Mouse (Mus musculus): ENCODE data around the gene Bad. TPM values are rescaled to one million over a fixed set of nuclear protein-coding genes. Genes with fewer than 3 reads are reported as not detected.

The Bad gene
- polyA plus RNA-seq, 1 experiment from 2014 or later = 58.1 TPM

DNA sequence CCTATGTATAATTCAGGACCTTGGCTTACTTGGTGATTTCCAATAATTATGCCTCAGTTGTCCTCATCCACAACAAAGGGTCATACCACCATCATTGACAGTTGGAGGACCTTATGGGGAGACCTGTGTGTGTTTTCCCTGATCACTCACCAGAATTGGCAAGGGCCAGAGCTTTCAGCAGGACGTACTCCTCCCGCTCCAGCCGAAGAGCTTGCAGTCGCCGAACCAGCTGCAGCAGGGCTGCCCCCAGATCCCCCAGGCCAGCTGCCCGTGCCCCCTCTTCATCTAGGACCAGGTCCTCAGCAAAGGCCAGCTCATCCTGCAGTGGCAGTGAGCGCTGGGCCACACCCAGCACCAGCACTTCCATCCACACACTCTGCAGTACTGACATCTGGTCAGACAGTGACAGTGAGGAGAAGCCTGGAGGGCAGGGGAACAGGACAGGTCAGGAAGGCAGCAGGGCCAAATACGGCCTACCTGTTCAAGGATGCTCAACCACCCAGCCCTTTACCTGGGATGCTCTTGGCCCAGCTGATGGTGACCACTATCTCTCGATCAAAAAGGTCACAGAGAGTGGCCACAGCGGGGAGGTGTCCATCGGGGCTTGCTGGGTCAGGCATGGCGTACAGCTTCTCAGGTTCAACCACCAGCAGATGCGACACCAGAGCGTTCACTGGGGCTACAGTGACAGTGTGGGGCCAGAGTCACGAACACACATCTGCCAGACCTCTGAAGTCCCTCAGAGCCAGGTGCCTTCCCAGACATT lies 29.3 kb upstream of the Bad start:
- H3K4me1 ChIP-seq (replicated peaks; ENCODE audit: control insufficient read depth, insufficient read depth, low read length) = peaks cover 18% of the 10 kb centered on the region
- peaks cover 29% of the 10 kb centered on the region for H3K36me3 ChIP-seq (ENCODE audit: control insufficient read depth, insufficient read depth, low read length)
- no peak overlapping the region for H3K4me2 ChIP-seq (ENCODE audit: low read length)
- H3K4me3 ChIP-seq (ENCODE audit: low read depth, low read length) = no peak overlapping the region
- no peak for DNase-seq (ENCODE audit: low spot score)
- H3K27ac ChIP-seq (ENCODE audit: low read depth) = no peak overlapping the region
- no peak overlapping the region for H3K9ac ChIP-seq (ENCODE audit: low read length)
- no peak for ATAC-seq (replicated peaks; ENCODE audit: low FRiP score, low TSS enrichment, low read depth)
- no peaks in the 10 kb centered on the region for H3K27me3 ChIP-seq (replicated peaks; ENCODE audit: control insufficient read depth, insufficient read depth, low read length)
- no peaks in the 10 kb centered on the region for H3K9me3 ChIP-seq (ENCODE audit: control insufficient read depth, low read length)
- WGBS = 93% methylated on average over 15 of the region's 15 CpGs

GRCm38 (mm10) chr19:6913036-6913435 lies 28.6 kb upstream of the Bad start:
- Histone ChIP-seq H3K27me3 (replicated peaks; ENCODE audit: control insufficient read depth, insufficient read depth, low read length) (no peaks in the 10 kb centered on the region), H3K36me3 (ENCODE audit: control insufficient read depth, insufficient read depth, low read length) (peaks cover 29% of the 10 kb centered on the region), H3K4me2 (ENCODE audit: low read length) (no peak overlapping the region), H3K9ac (ENCODE audit: low read length) (no peak overlapping the region), H3K4me3 (ENCODE audit: low read depth, low read length) (no peak overlapping the region), H3K9me3 (ENCODE audit: control insufficient read depth, low read length) (no peaks in the 10 kb centered on the region), H3K27ac (ENCODE audit: low read depth) (no peak overlapping the region), H3K4me1 (replicated peaks; ENCODE audit: control insufficient read depth, insufficient read depth, low read length) (peaks cover 16% of the 10 kb centered on the region)
- 85% methylated on average over 6 of the region's 6 CpGs for WGBS
- DNase-seq (ENCODE audit: low spot score) = no peak
- ATAC-seq (replicated peaks; ENCODE audit: low FRiP score, low TSS enrichment, low read depth) = no peak

- Histone ChIP-seq H3K4me3 (ENCODE audit: low read depth, low read length) (no peak overlapping the region), H3K9ac (ENCODE audit: low read length) (no peak overlapping the region), H3K9me3 (ENCODE audit: control insufficient read depth, low read length) (no peaks in the 10 kb centered on the region), H3K4me2 (ENCODE audit: low read length) (no peak overlapping the region), H3K4me1 (replicated peaks; ENCODE audit: control insufficient read depth, insufficient read depth, low read length) (peaks cover 6% of the 10 kb centered on the region), H3K27me3 (replicated peaks; ENCODE audit: control insufficient read depth, insufficient read depth, low read length) (no peaks in the 10 kb centered on the region), H3K36me3 (ENCODE audit: control insufficient read depth, insufficient read depth, low read length) (peaks cover 34% of the 10 kb centered on the region), H3K27ac (ENCODE audit: low read depth) (no peak overlapping the region)
- ATAC-seq (replicated peaks; ENCODE audit: low FRiP score, low TSS enrichment, low read depth) (no peak), DNase-seq (ENCODE audit: low spot score) (peak; percentile 45)
- WGBS = 79% methylated on average over 11 of the region's 11 CpGs
Observed at GRCm38 (mm10) chr19:6913991-6914390, 27.7 kb upstream of the Bad start.

DNA sequence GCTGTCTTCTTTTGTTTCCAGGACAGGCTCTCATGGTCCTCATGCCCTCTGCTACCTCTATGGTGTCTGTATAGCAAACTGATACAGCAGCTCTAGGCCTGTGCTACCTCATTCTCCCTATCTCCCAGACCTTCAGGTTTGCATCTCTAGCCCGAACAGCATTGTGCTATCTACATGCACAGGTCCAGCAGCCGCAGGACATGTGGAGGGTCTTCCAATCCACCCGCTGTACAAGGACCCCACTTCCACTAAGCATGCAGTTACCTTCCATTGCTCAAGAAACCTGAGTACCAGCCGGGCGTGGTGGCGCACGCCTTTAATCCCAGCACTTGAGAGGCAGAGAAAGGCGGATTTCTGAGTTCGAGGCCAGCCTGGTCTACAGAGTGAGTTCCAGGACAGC lies 27.1 kb upstream of the Bad start:
- ATAC-seq (replicated peaks; ENCODE audit: low FRiP score, low TSS enrichment, low read depth) (no peak), DNase-seq (ENCODE audit: low spot score) (no peak)
- H3K4me3 ChIP-seq (ENCODE audit: low read depth, low read length) = no peak overlapping the region
- 94% methylated on average over 9 of the region's 9 CpGs for WGBS
- H3K36me3 ChIP-seq (ENCODE audit: control insufficient read depth, insufficient read depth, low read length) = peaks cover 34% of the 10 kb centered on the region
- no peak overlapping the region for H3K27ac ChIP-seq (ENCODE audit: low read depth)
- H3K4me1 ChIP-seq (replicated peaks; ENCODE audit: control insufficient read depth, insufficient read depth, low read length) = peaks cover 6% of the 10 kb centered on the region
- no peak overlapping the region for H3K4me2 ChIP-seq (ENCODE audit: low read length)
- H3K27me3 ChIP-seq (replicated peaks; ENCODE audit: control insufficient read depth, insufficient read depth, low read length) = no peaks in the 10 kb centered on the region
- H3K9ac ChIP-seq (ENCODE audit: low read length) = no peak overlapping the region
- no peaks in the 10 kb centered on the region for H3K9me3 ChIP-seq (ENCODE audit: control insufficient read depth, low read length)

DNA sequence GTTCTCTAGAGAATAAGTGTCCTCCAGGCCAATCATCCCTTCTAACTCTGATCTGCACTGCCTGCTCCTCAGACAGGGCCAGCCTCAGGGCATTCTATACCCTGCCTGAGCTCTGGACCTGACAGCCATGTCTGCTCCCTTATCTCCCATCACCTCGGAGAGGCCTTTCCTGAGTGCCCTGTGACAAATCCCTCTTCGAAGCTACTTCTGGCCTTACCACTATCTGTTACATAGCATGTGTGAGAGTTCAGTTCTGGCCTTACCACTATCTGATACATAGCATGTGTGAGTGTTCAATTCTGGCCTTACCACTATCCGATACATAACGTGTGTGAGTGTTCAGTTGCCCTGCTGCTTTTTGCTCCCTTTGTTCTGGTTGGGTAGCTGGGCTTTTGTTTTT lies 26.4 kb upstream of the Bad start:
- ATAC-seq (replicated peaks; ENCODE audit: low FRiP score, low TSS enrichment, low read depth) = no peak
- H3K27ac ChIP-seq (ENCODE audit: low read depth) = no peak overlapping the region
- no peak for DNase-seq (ENCODE audit: low spot score)
- no peaks in the 10 kb centered on the region for H3K27me3 ChIP-seq (replicated peaks; ENCODE audit: control insufficient read depth, insufficient read depth, low read length)
- H3K9me3 ChIP-seq (ENCODE audit: control insufficient read depth, low read length) = no peaks in the 10 kb centered on the region
- H3K4me2 ChIP-seq (ENCODE audit: low read length) = no peak overlapping the region
- no peak overlapping the region for H3K4me3 ChIP-seq (ENCODE audit: low read depth, low read length)
- peaks cover 34% of the 10 kb centered on the region for H3K36me3 ChIP-seq (ENCODE audit: control insufficient read depth, insufficient read depth, low read length)
- 77% methylated on average over 4 of the region's 4 CpGs for WGBS
- no peak overlapping the region for H3K9ac ChIP-seq (ENCODE audit: low read length)
- H3K4me1 ChIP-seq (replicated peaks; ENCODE audit: control insufficient read depth, insufficient read depth, low read length) = peaks cover 13% of the 10 kb centered on the region

GRCm38 (mm10) chr19:6916496-6916895 lies 25.2 kb upstream of the Bad start:
- Histone ChIP-seq H3K9me3 (ENCODE audit: control insufficient read depth, low read length) (no peaks in the 10 kb centered on the region), H3K9ac (ENCODE audit: low read length) (no peak overlapping the region), H3K27me3 (replicated peaks; ENCODE audit: control insufficient read depth, insufficient read depth, low read length) (no peaks in the 10 kb centered on the region), H3K36me3 (ENCODE audit: control insufficient read depth, insufficient read depth, low read length) (peaks cover 28% of the 10 kb centered on the region), H3K4me1 (replicated peaks; ENCODE audit: control insufficient read depth, insufficient read depth, low read length) (peaks cover 13% of the 10 kb centered on the region), H3K4me2 (ENCODE audit: low read length) (no peak overlapping the region), H3K27ac (ENCODE audit: low read depth) (no peak overlapping the region), H3K4me3 (ENCODE audit: low read depth, low read length) (no peak overlapping the region)
- ATAC-seq (replicated peaks; ENCODE audit: low FRiP score, low TSS enrichment, low read depth) = no peak
- DNase-seq (ENCODE audit: low spot score) = no peak
- WGBS = 78% methylated on average over 4 of the region's 4 CpGs

- H3K9ac ChIP-seq (ENCODE audit: low read length) = no peak overlapping the region
- H3K36me3 ChIP-seq (ENCODE audit: control insufficient read depth, insufficient read depth, low read length) = peaks cover 10% of the 10 kb centered on the region
- no peak for ATAC-seq (replicated peaks; ENCODE audit: low FRiP score, low TSS enrichment, low read depth)
- no peak overlapping the region for H3K4me3 ChIP-seq (ENCODE audit: low read depth, low read length)
- no peak overlapping the region for H3K4me2 ChIP-seq (ENCODE audit: low read length)
- peaks cover 5% of the 10 kb centered on the region for H3K27me3 ChIP-seq (replicated peaks; ENCODE audit: control insufficient read depth, insufficient read depth, low read length)
- H3K9me3 ChIP-seq (ENCODE audit: control insufficient read depth, low read length) = no peaks in the 10 kb centered on the region
- peaks cover 13% of the 10 kb centered on the region for H3K4me1 ChIP-seq (replicated peaks; ENCODE audit: control insufficient read depth, insufficient read depth, low read length)
- WGBS = 82% methylated on average over 4 of the region's 4 CpGs
- no peak overlapping the region for H3K27ac ChIP-seq (ENCODE audit: low read depth)
- DNase-seq (ENCODE audit: low spot score) = no peak
Observed at GRCm38 (mm10) chr19:6918321-6918720, 23.3 kb upstream of the Bad start.

- H3K9ac ChIP-seq (ENCODE audit: low read length) = no peak overlapping the region
- H3K27me3 ChIP-seq (replicated peaks; ENCODE audit: control insufficient read depth, insufficient read depth, low read length) = peaks cover 15% of the 10 kb centered on the region
- no peak for ATAC-seq (replicated peaks; ENCODE audit: low FRiP score, low TSS enrichment, low read depth)
- H3K4me1 ChIP-seq (replicated peaks; ENCODE audit: control insufficient read depth, insufficient read depth, low read length) = peaks cover 13% of the 10 kb centered on the region
- H3K36me3 ChIP-seq (ENCODE audit: control insufficient read depth, insufficient read depth, low read length) = peaks cover 5% of the 10 kb centered on the region
- no peak overlapping the region for H3K4me3 ChIP-seq (ENCODE audit: low read depth, low read length)
- no peak for DNase-seq (ENCODE audit: low spot score)
- no peaks in the 10 kb centered on the region for H3K9me3 ChIP-seq (ENCODE audit: control insufficient read depth, low read length)
- peak overlapping the region; percentile 22; the same call in 1 of the 2 replicates for H3K27ac ChIP-seq (ENCODE audit: low read depth)
- peak overlapping the region; percentile 87; the same call in 1 of the 2 replicates for H3K4me2 ChIP-seq (ENCODE audit: low read length)
Observed at GRCm38 (mm10) chr19:6919431-6919830, 22.2 kb upstream of the Bad start.
